Mouse (Mus musculus) CH12.LX (cell line): ENCODE results near the gene Fpgt. TPM values are rescaled to one million over a fixed set of nuclear protein-coding genes. Genes with fewer than 3 reads are reported as not detected.

ENCODE experiments used
- DNase-seq: peaks from one replicate; pipeline ENCODE4 v3.0.0-alpha.2; 2013; ENCODE audit errors: extremely low read depth
- H3K27ac ChIP-seq: 2 replicates; pipeline ENCODE4 v1.5.1; 2012; ENCODE audit warnings: low read depth, mild to moderate bottlenecking, control low read depth, moderate library complexity; ENCODE audit not compliant: insufficient read depth
- H3K27me3 ChIP-seq: replicated peaks from 2 replicates; pipeline ENCODE3; 2012; ENCODE audit warnings: inconsistent platforms
- H3K36me3 ChIP-seq, 2 experiments: replicated peaks in 1 of 2; 2 replicates each; pipeline versions ENCODE3 to v1.6.1; 2012; ENCODE audit warnings: inconsistent platforms in 1 of 2, low read length in 1 of 2, mild to moderate bottlenecking in 1 of 2, mixed read lengths in 1 of 2, moderate library complexity in 1 of 2; ENCODE audit not compliant: control insufficient read depth in 1 of 2, insufficient read depth in 1 of 2
- H3K4me1 ChIP-seq, 2 experiments: 2 replicates each; pipeline ENCODE4 v1.6.1; 2012; ENCODE audit warnings: inconsistent platforms in 1 of 2, moderate library complexity in 1 of 2; ENCODE audit not compliant: insufficient read depth in 2 of 2, control insufficient read depth in 1 of 2
- H3K4me2 ChIP-seq: 2 replicates; pipeline ENCODE4 v1.6.1; 2012; ENCODE audit warnings: low read depth, mild to moderate bottlenecking, control low read depth; ENCODE audit not compliant: poor library complexity, insufficient read depth, severe bottlenecking
- H3K4me3 ChIP-seq, 3 experiments: fragments of 150-350 bp in 1 of 3; sonication (generic) in 1 of 3; replicated peaks in 1 of 3; 2 replicates each; pipeline versions ENCODE3 to v1.5.1; 2011 to 2012; ENCODE audit warnings: low read depth in 2 of 3, low read length in 2 of 3, mild to moderate bottlenecking in 2 of 3, moderate library complexity in 2 of 3, control low read depth in 1 of 3, improper control_type of control experiment in 1 of 3, inconsistent platforms in 1 of 3, mixed read lengths in 1 of 3; ENCODE audit not compliant: poor library complexity in 1 of 3
- H3K79me2 ChIP-seq: replicated peaks from 2 replicates; pipeline ENCODE4 v1.6.1; 2012; ENCODE audit warnings: mild to moderate bottlenecking, moderate library complexity; ENCODE audit not compliant: control insufficient read depth, poor library complexity, insufficient read depth, severe bottlenecking; ENCODE audit errors: extremely low read depth
- H3K9ac ChIP-seq: 2 replicates; pipeline ENCODE4 v1.6.1; 2012; ENCODE audit warnings: low read depth, mild to moderate bottlenecking, control low read depth, moderate library complexity; ENCODE audit not compliant: insufficient read depth
- H3K9me3 ChIP-seq: replicated peaks from 2 replicates; pipeline ENCODE3; 2012; ENCODE audit warnings: low read length, inconsistent platforms, mixed read lengths
- CHD1 ChIP-seq: IDR thresholded peaks from 2 replicates; pipeline ENCODE4 v1.6.1; 2012; ENCODE audit warnings: low read depth, low read length, improper control_type of control experiment, inconsistent platforms
- CTCF ChIP-seq, 2 experiments: IDR thresholded peaks in 1 of 2; conservative IDR thresholded peaks in 1 of 2; 2 replicates each; pipeline ENCODE4 v1.5.1; 2011 to 2012; ENCODE audit warnings: low read depth in 2 of 2, low read length in 2 of 2, improper control_type of control experiment in 1 of 2, inconsistent platforms in 1 of 2, mild to moderate bottlenecking in 1 of 2, moderate library complexity in 1 of 2
- E2F4 ChIP-seq: IDR thresholded peaks from 2 replicates; pipeline ENCODE4 v1.6.1; 2011; ENCODE audit warnings: low read depth, low read length, improper control_type of control experiment; ENCODE audit not compliant: insufficient replicate concordance
- ELF1 ChIP-seq: IDR thresholded peaks from 2 replicates; pipeline ENCODE4 v1.6.1; 2014; ENCODE audit warnings: low read depth, mild to moderate bottlenecking, inconsistent platforms, low read length, improper control_type of control experiment
- EP300 ChIP-seq: IDR thresholded peaks from 2 replicates; pipeline ENCODE4 v1.6.1; 2011; ENCODE audit warnings: low read length, improper control_type of control experiment
- ETS1 ChIP-seq: conservative IDR thresholded peaks from 2 replicates; pipeline ENCODE4 v1.6.1; 2012; ENCODE audit warnings: low read depth, mild to moderate bottlenecking, inconsistent platforms, low read length, improper control_type of control experiment, moderate library complexity
- JUN ChIP-seq: IDR thresholded peaks from 2 replicates; pipeline ENCODE4 v1.6.1; 2011; ENCODE audit warnings: low read depth, mild to moderate bottlenecking, low read length, improper control_type of control experiment, moderate library complexity; ENCODE audit not compliant: insufficient read depth
- JUND ChIP-seq: conservative IDR thresholded peaks from 2 replicates; pipeline ENCODE4 v1.6.1; 2011; ENCODE audit warnings: low read depth, low read length, improper control_type of control experiment
- KAT2A ChIP-seq: IDR thresholded peaks from 2 replicates; pipeline ENCODE4 v1.6.1; 2012; ENCODE audit warnings: low read length, improper control_type of control experiment, inconsistent platforms; ENCODE audit not compliant: insufficient replicate concordance
- MAFK ChIP-seq: IDR thresholded peaks from 2 replicates; pipeline ENCODE4 v1.6.1; 2011; ENCODE audit warnings: low read length, improper control_type of control experiment; ENCODE audit not compliant: insufficient replicate concordance
- MEF2A ChIP-seq: IDR thresholded peaks from 2 replicates; pipeline ENCODE4 v1.6.1; 2014; ENCODE audit warnings: low read depth, mild to moderate bottlenecking, inconsistent platforms, low read length, improper control_type of control experiment, borderline replicate concordance
- MYC ChIP-seq: IDR thresholded peaks from 2 replicates; pipeline ENCODE4 v1.6.1; 2011; ENCODE audit warnings: low read depth, mild to moderate bottlenecking, improper control_type of control experiment, low read length
- NELFE ChIP-seq: IDR thresholded peaks from 2 replicates; pipeline ENCODE4 v1.6.1; 2011; ENCODE audit warnings: low read depth, low read length, improper control_type of control experiment
- PAX5 ChIP-seq: IDR thresholded peaks from 2 replicates; pipeline ENCODE4 v1.6.1; 2012; ENCODE audit warnings: low read length, inconsistent platforms, mixed read lengths
- RAD21 ChIP-seq: IDR thresholded peaks from 2 replicates; pipeline ENCODE4 v1.6.1; 2011; ENCODE audit warnings: low read depth, mild to moderate bottlenecking, low read length, improper control_type of control experiment, moderate library complexity
- RCOR1 ChIP-seq: conservative IDR thresholded peaks from 2 replicates; pipeline ENCODE4 v1.6.1; 2012; ENCODE audit warnings: low read depth, mild to moderate bottlenecking, inconsistent platforms, low read length, improper control_type of control experiment
- SIN3A ChIP-seq: IDR thresholded peaks from 2 replicates; pipeline ENCODE4 v1.6.1; 2012; ENCODE audit warnings: low read length, improper control_type of control experiment, inconsistent platforms
- TCF12 ChIP-seq: IDR thresholded peaks from 2 replicates; pipeline ENCODE4 v1.6.1; 2014; ENCODE audit warnings: low read depth, mild to moderate bottlenecking, inconsistent platforms, low read length, improper control_type of control experiment
- UBTF ChIP-seq: IDR thresholded peaks from 2 replicates; pipeline ENCODE4 v1.6.1; 2012; ENCODE audit warnings: low read depth, mild to moderate bottlenecking, inconsistent platforms, low read length, improper control_type of control experiment, moderate library complexity
- ZC3H11A ChIP-seq: IDR thresholded peaks from 2 replicates; pipeline ENCODE4 v1.6.1; 2012; ENCODE audit warnings: low read depth, mild to moderate bottlenecking, inconsistent platforms, low read length, improper control_type of control experiment
- ZKSCAN1 ChIP-seq: IDR thresholded peaks from 2 replicates; pipeline ENCODE4 v1.6.1; 2012; ENCODE audit warnings: low read depth, inconsistent platforms, low read length, improper control_type of control experiment, borderline replicate concordance
- ZMIZ1 ChIP-seq: IDR thresholded peaks from 2 replicates; pipeline ENCODE4 v1.6.1; 2012; ENCODE audit warnings: low read depth, mild to moderate bottlenecking, inconsistent platforms, low read length, improper control_type of control experiment
- ZNF384 ChIP-seq: IDR thresholded peaks from 2 replicates; pipeline ENCODE4 v1.6.1; 2012; ENCODE audit warnings: low read depth, low read length, improper control_type of control experiment, inconsistent platforms
- dilution Hi-C: fragments of 300-500 bp; cut with MboI; formaldehyde crosslinking; loops from 2 replicates; pipeline ENCODE4 v1.14.3; 2020; ENCODE audit warnings: low sequenced_read_pairs; ENCODE audit not compliant: extremely low pct_unique_long_range_greater_than_20kb, extremely low pct_ligation_motif_present
- in situ Hi-C: fragments of 300-500 bp; cut with MboI; formaldehyde crosslinking; loops from 3 replicates; pipeline ENCODE4 v1.14.3; 2019; ENCODE audit warnings: low sequenced_read_pairs, low pct_ligation_motif_present, low pct_unique_long_range_greater_than_20kb, mixed read lengths
- polyA plus RNA-seq: library from polyadenylated mRNA; unstranded; fragments of >175 nt; gene quantifications from 2 replicates; pipeline ENCODE4 v1.2.1, GENCODE M21; 2012; ENCODE audit warnings: low read depth; ENCODE audit not compliant: insufficient read length
- total RNA-seq, 2 experiments: library from RNA; depleted of rRNA; stranded (reverse); fragments of 300-350 nt in 1 of 2; fragments of >200 nt in 1 of 2; gene quantifications; 2 replicates each; pipeline ENCODE4 v1.2.3; 2012 to 2014

Gene Fpgt
- total and polyA plus RNA-seq, 3 experiments: 16.2 to 52.3 (median 16.7) TPM

DNA sequence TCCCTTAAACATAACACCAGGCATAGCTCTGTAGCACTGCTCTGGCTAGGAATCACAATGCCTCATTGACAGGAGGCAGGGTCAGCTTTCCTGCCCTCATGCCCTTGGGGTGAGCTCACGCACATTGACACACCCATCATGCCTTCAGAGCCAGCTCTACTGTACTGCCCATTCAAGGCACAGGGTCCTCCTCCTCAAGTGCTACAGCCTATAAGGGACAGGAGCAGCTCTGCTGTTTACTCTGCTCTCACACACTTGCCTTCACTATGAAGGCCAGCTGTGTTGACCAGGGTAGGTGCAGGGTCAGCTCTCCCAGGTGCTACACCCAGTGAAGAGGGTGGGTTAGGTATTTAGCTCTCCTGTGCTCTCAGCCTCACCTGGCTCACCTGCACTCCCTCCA is 12.8 kb upstream of the Fpgt start:
- no peak overlapping the region for H3K4me2 ChIP-seq
- DNase-seq: no peak
- no peaks in the 10 kb centered on the region for H3K79me2 ChIP-seq
- H3K27ac ChIP-seq: no peak overlapping the region
- no peaks in the 10 kb centered on the region for H3K36me3 ChIP-seq
- no peak overlapping the region for H3K9ac ChIP-seq
- TF ChIP-seq MEF2A: no peak
- TF ChIP-seq MYC: no peak
- no peak for TF ChIP-seq ZMIZ1
- no peak for TF ChIP-seq RCOR1
- no peak for TF ChIP-seq CTCF (conservative IDR thresholded peaks at IDR 0.05 in 1 of 2, IDR thresholded peaks at IDR 0.05 in 1 of 2; ENCODE audit: low read depth in 2 of 2, low read length in 2 of 2)
- no peak for TF ChIP-seq E2F4
- no peak for TF ChIP-seq CHD1
- no peak for TF ChIP-seq SIN3A
- no peak for TF ChIP-seq JUN
- TF ChIP-seq JUND: no peak
- no peaks in the 10 kb centered on the region for H3K27me3 ChIP-seq
- dilution Hi-C loops: no loop called here
- H3K4me1 ChIP-seq: peaks cover 0 to 10% of the 10 kb centered on the region in 2 experiments; a peak in 2 of 4 replicates
- no peaks in the 10 kb centered on the region for H3K9me3 ChIP-seq
- no peak overlapping the region for H3K4me3 ChIP-seq
- in situ Hi-C loops: no loop called here

DNA sequence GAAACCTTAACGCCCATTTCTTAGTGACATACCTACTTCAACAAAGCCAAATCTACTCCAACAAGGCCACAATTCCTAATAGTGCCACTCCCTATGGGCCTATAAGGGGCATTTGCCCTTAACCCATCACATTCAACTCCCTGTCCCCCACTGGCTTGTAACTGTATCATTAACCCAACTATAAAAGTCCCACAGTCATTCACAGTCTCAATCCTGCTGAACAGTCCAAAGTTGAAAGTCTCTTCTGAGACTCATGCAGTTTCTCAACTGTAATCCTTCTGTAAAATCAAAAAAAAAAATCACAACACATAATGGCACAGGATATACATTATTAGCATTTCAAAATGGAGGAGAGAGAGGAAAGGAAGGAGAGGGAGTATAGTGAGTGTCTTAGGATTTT is 6.1 kb upstream of the Fpgt start:
- in situ Hi-C loops: no loop called here
- H3K79me2 ChIP-seq: no peaks in the 10 kb centered on the region
- TF ChIP-seq KAT2A: no peak
- TF ChIP-seq ELF1: no peak
- no peak for TF ChIP-seq SIN3A
- TF ChIP-seq ZNF384: no peak
- TF ChIP-seq PAX5: no peak
- no peak for TF ChIP-seq ZKSCAN1
- no peak for TF ChIP-seq RAD21
- no peak for TF ChIP-seq TCF12
- TF ChIP-seq ETS1: no peak
- no peak for TF ChIP-seq MYC
- no peak for TF ChIP-seq ZMIZ1
- TF ChIP-seq UBTF: no peak
- no peak for TF ChIP-seq JUND
- TF ChIP-seq MAFK: no peak
- TF ChIP-seq NELFE: no peak
- no peak for TF ChIP-seq ZC3H11A
- TF ChIP-seq RCOR1: no peak
- TF ChIP-seq EP300: no peak

More for the DNA sequence above, 6.1 kb upstream of the Fpgt start:
- dilution Hi-C loops: no loop called here
- no peak overlapping the region for H3K9ac ChIP-seq
- no peaks in the 10 kb centered on the region for H3K27me3 ChIP-seq
- peaks cover 0 to 2% of the 10 kb centered on the region in 2 experiments; a peak in 2 of 4 replicates for H3K4me1 ChIP-seq
- no peaks in the 10 kb centered on the region for H3K36me3 ChIP-seq
- H3K4me3 ChIP-seq: no peak overlapping the region
- H3K4me2 ChIP-seq: no peak overlapping the region
- no peak for DNase-seq
- no peaks in the 10 kb centered on the region for H3K9me3 ChIP-seq
- H3K27ac ChIP-seq: no peak overlapping the region
